Mouse (Mus musculus): Measurements from ENCODE around the gene Arl15. TPM values are rescaled to one million over a fixed set of nuclear protein-coding genes. Genes with fewer than 3 reads are reported as not detected.
"Not testable (repeated sequence)": the region's sequence is repeated elsewhere in the genome, so short reads cannot be mapped to it uniquely, and the experiment has no call there.

The Arl15 gene
- polyA plus RNA-seq, 1 experiment from 2014 or later: 19.0 TPM

DNA sequence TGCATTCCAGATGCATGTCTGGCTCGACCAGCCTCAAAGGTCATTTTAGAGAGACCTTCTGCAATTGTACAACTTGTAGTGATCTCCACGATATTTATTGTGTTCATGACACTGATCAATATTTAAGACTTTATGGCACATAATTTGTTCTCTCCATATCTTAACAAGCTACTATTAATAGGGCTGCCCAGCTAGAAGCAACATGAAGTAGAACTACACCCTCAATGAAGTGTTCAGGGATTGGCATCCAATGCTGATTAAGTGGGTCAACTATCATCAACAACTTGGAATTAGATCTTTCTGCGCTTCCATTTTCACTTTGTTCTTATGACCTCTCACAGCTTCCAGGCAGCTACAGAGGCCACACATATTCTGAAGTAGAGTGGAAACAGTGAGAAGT is 24.5 kb upstream of the Arl15 start:
- ATAC-seq (ENCODE audit: low FRiP score) (no peak), DNase-seq (ENCODE audit: low spot score) (no peak)
- 89% methylated on average over 3 of the region's 3 CpGs for WGBS
- Histone ChIP-seq H3K27me3 (ENCODE audit: control insufficient read depth, insufficient read depth, low read length) (no peaks in the 10 kb centered on the region), H3K4me1 (replicated peaks; ENCODE audit: control insufficient read depth, insufficient read depth, low read length) (no peaks in the 10 kb centered on the region), H3K4me2 (replicated peaks; ENCODE audit: low read depth, low read length) (no peak overlapping the region), H3K9me3 (ENCODE audit: control insufficient read depth, low read length) (no peaks in the 10 kb centered on the region), H3K36me3 (ENCODE audit: control insufficient read depth, insufficient read depth, low read length) (no peaks in the 10 kb centered on the region), H3K27ac (ENCODE audit: low read depth, low read length) (no peak overlapping the region), H3K4me3 (ENCODE audit: low read depth, low read length) (no peak overlapping the region), H3K9ac (ENCODE audit: low read depth, low read length) (no peak overlapping the region)

DNA sequence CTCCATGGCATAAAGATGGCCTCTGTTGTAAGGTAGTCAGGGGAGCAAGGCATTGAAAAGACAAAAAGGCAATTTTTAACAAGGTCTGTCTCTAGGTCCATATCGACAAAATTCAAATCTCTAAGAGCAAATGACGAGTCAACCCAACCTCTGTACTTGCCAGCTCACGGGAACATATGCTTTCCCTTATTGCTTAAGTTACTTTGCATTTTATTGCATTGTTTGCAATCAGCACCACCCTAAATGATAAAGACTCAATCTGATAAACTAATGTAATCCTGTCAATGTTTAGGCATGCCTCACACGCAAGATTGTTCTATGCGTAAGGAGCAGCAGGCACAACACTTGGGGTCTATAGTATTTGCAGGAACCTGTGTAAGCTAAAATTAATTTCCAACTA is 24.0 kb upstream of the Arl15 start:
- no peaks in the 10 kb centered on the region for H3K36me3 ChIP-seq (ENCODE audit: control insufficient read depth, insufficient read depth, low read length)
- H3K9ac ChIP-seq (ENCODE audit: low read depth, low read length): no peak overlapping the region
- DNase-seq (ENCODE audit: low spot score) (no peak), ATAC-seq (ENCODE audit: low FRiP score) (no peak)
- H3K4me3 ChIP-seq (ENCODE audit: low read depth, low read length): no peak overlapping the region
- no peaks in the 10 kb centered on the region for H3K27me3 ChIP-seq (ENCODE audit: control insufficient read depth, insufficient read depth, low read length)
- H3K9me3 ChIP-seq (ENCODE audit: control insufficient read depth, low read length): no peaks in the 10 kb centered on the region
- no peaks in the 10 kb centered on the region for H3K4me1 ChIP-seq (replicated peaks; ENCODE audit: control insufficient read depth, insufficient read depth, low read length)
- 96% methylated on average over 5 of the region's 5 CpGs for WGBS
- H3K4me2 ChIP-seq (replicated peaks; ENCODE audit: low read depth, low read length): no peak overlapping the region
- H3K27ac ChIP-seq (ENCODE audit: low read depth, low read length): no peak overlapping the region

DNA sequence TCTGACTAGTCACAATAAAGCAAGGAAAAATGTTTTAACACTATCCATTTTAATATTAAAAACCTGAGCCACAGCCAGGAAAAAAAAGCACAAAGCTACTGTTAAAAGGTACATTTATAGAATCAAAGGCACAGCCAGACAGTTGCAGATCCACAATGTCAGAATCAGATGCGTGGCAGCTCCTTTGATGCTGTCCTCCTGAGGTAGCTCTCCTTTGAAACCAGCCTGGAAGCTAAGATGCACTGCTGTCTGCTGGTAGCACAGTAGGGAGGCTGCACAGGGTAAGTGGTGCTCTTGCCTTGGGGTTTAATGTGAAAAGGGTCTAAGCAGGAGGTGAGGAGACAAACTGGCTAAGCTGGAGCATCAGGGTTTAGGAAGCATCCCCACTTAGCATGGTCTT is 23.0 kb upstream of the Arl15 start:
- no peak overlapping the region for H3K4me3 ChIP-seq (ENCODE audit: low read depth, low read length)
- ATAC-seq (ENCODE audit: low FRiP score): no peak
- no peaks in the 10 kb centered on the region for H3K36me3 ChIP-seq (ENCODE audit: control insufficient read depth, insufficient read depth, low read length)
- H3K4me2 ChIP-seq (replicated peaks; ENCODE audit: low read depth, low read length): no peak overlapping the region
- H3K27ac ChIP-seq (ENCODE audit: low read depth, low read length): no peak overlapping the region
- H3K4me1 ChIP-seq (replicated peaks; ENCODE audit: control insufficient read depth, insufficient read depth, low read length): no peaks in the 10 kb centered on the region
- H3K9me3 ChIP-seq (ENCODE audit: control insufficient read depth, low read length): no peaks in the 10 kb centered on the region
- WGBS: 25% methylated on average over 1 of the region's 1 CpGs
- no peak for DNase-seq (ENCODE audit: low spot score)
- H3K9ac ChIP-seq (ENCODE audit: low read depth, low read length): no peak overlapping the region
- H3K27me3 ChIP-seq (ENCODE audit: control insufficient read depth, insufficient read depth, low read length): no peaks in the 10 kb centered on the region

- no peak for DNase-seq (ENCODE audit: low spot score)
- no peak for ATAC-seq (ENCODE audit: low FRiP score)
Observed at GRCm38 (mm10) chr13:113774799-113775198, 19.5 kb upstream of the Arl15 start.

DNA sequence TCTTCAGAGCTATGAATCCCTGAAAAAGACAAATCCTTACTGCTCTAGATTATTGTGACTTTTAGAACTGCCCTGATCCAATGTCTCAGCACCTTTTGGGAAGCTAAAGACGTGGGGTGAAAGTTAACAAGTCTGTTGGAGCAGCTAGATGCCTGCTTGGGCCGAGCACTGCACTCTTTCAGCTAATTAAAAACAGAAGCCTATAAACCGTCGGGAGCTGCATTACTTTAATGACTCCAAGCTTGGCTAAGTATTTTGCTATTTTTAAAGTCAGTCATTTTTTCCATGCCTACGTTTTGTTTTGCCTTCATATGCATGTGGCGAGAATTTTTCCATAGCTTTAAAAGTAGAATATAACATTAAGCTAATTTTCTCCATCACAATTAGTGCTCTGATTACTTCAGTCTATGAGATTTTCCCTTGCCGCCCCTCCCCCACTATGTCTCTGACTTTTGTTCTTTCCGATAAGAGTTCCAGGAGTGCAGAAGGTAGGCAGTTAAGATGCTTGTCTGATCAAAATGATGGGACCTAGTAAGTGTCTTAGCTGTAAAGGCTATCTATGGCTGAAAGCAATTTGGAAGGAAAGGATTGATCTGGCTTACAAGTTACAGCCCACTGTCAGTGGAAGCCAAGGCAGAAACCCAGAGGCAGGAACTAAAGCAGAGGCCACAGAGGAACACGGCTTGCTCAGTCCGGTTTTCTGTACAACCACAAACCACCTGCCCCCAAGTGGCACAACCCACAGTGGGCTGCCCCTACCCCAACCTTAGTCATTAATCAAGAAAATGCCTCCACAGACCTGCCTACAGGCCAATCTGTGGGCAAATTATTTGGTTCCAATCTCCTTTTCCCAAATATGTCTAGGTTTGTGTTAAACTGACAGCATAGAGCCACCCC is 18.8 kb upstream of the Arl15 start:
- ATAC-seq (ENCODE audit: low FRiP score) (no peak), DNase-seq (ENCODE audit: low spot score) (no peak)
- H3K36me3 ChIP-seq (ENCODE audit: control insufficient read depth, insufficient read depth, low read length): no peaks in the 10 kb centered on the region
- H3K4me3 ChIP-seq (ENCODE audit: low read depth, low read length): no peak overlapping the region
- H3K27me3 ChIP-seq (ENCODE audit: control insufficient read depth, insufficient read depth, low read length): no peaks in the 10 kb centered on the region
- H3K27ac ChIP-seq (ENCODE audit: low read depth, low read length): no peak overlapping the region
- no peak overlapping the region for H3K9ac ChIP-seq (ENCODE audit: low read depth, low read length)
- no peak overlapping the region for H3K4me2 ChIP-seq (replicated peaks; ENCODE audit: low read depth, low read length)
- no peaks in the 10 kb centered on the region for H3K4me1 ChIP-seq (replicated peaks; ENCODE audit: control insufficient read depth, insufficient read depth, low read length)
- no peaks in the 10 kb centered on the region for H3K9me3 ChIP-seq (ENCODE audit: control insufficient read depth, low read length)
- WGBS: 74% methylated on average over 10 of the region's 10 CpGs

More at GRCm38 (mm10) chr13:113774799-113775198, 19.5 kb upstream of the Arl15 start:
- Histone ChIP-seq H3K4me2 (replicated peaks; ENCODE audit: low read depth, low read length) (no peak overlapping the region), H3K4me1 (replicated peaks; ENCODE audit: control insufficient read depth, insufficient read depth, low read length) (no peaks in the 10 kb centered on the region), H3K36me3 (ENCODE audit: control insufficient read depth, insufficient read depth, low read length) (no peaks in the 10 kb centered on the region), H3K4me3 (ENCODE audit: low read depth, low read length) (no peak overlapping the region), H3K9me3 (ENCODE audit: control insufficient read depth, low read length) (no peaks in the 10 kb centered on the region), H3K9ac (ENCODE audit: low read depth, low read length) (no peak overlapping the region), H3K27me3 (ENCODE audit: control insufficient read depth, insufficient read depth, low read length) (no peaks in the 10 kb centered on the region), H3K27ac (ENCODE audit: low read depth, low read length) (no peak overlapping the region)
- WGBS: 91% methylated on average over 8 of the region's 8 CpGs

DNA sequence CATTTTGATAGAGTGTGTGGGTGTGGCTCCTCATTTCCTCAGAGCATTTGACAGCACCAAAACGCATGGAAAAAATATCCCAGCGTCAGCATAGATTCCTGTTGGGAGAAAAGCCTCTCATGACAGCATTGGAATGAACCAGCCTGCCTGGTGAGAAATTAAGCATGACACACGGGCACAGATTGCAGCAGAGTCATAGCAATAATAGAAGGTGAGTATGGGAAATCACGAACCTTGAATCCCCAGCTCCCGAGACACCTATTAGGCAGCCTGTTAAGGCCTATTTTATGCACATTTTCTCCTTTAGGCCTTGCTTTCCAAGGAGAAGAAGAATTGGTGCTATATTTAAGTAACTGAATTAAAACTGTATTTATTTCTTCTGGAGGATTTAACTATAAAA is 8.5 kb upstream of the Arl15 start:
- Histone ChIP-seq H3K4me1 (replicated peaks; ENCODE audit: control insufficient read depth, insufficient read depth, low read length) (no peaks in the 10 kb centered on the region), H3K9me3 (ENCODE audit: control insufficient read depth, low read length) (no peaks in the 10 kb centered on the region), H3K27me3 (ENCODE audit: control insufficient read depth, insufficient read depth, low read length) (no peaks in the 10 kb centered on the region), H3K36me3 (ENCODE audit: control insufficient read depth, insufficient read depth, low read length) (no peaks in the 10 kb centered on the region), H3K4me2 (replicated peaks; ENCODE audit: low read depth, low read length) (no peak overlapping the region), H3K27ac (ENCODE audit: low read depth, low read length) (no peak overlapping the region), H3K9ac (ENCODE audit: low read depth, low read length) (no peak overlapping the region), H3K4me3 (ENCODE audit: low read depth, low read length) (no peak overlapping the region)
- no peak for DNase-seq (ENCODE audit: low spot score)
- ATAC-seq (ENCODE audit: low FRiP score): no peak
- WGBS: 79% methylated on average over 5 of the region's 5 CpGs

DNA sequence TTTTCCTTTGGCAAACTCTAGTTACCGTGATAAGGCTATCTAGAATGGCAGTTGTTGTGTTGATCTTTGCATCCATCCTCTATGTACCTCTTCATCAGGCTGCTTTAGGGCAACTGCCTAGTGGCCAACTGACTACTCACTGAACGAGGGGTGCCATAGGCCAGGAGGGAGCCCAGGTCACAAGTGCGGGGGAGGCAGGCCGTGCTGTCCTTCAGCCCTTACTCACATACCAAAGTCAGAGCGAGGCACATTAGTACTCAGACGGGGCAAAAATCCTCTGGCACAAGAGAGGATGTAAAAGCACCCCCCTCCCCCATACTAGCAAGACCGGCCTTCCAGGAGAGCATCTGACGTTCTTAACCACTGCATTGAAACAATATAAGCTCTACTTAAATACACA is 7.2 kb upstream of the Arl15 start:
- Histone ChIP-seq H3K4me3 (ENCODE audit: low read depth, low read length) (no peak overlapping the region), H3K27ac (ENCODE audit: low read depth, low read length) (no peak overlapping the region), H3K4me2 (replicated peaks; ENCODE audit: low read depth, low read length) (no peak overlapping the region), H3K9ac (ENCODE audit: low read depth, low read length) (no peak overlapping the region), H3K36me3 (ENCODE audit: control insufficient read depth, insufficient read depth, low read length) (no peaks in the 10 kb centered on the region), H3K27me3 (ENCODE audit: control insufficient read depth, insufficient read depth, low read length) (no peaks in the 10 kb centered on the region), H3K4me1 (replicated peaks; ENCODE audit: control insufficient read depth, insufficient read depth, low read length) (no peaks in the 10 kb centered on the region), H3K9me3 (ENCODE audit: control insufficient read depth, low read length) (no peaks in the 10 kb centered on the region)
- ATAC-seq (ENCODE audit: low FRiP score): no peak
- 82% methylated on average over 8 of the region's 8 CpGs for WGBS
- no peak for DNase-seq (ENCODE audit: low spot score)

DNA sequence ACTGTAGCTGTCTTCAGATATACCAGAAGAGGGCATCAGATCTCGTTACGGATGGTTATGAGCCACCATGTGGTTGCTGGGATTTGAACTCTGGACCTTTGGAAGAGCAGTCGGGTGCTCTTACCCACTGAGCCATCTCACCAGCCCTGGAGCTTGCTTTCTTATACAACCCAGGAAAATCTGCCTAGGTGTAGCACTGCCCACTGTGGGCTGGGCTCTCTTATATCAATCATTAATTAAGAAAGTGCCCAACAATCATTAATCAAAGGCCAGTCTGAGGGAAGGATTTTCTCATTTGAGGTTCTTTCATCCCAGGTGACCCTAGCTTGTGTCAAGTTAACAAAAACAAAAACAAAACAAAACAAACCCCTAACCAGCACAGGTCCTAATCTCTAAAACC is 4.3 kb upstream of the Arl15 start:
- DNase-seq (ENCODE audit: low spot score); H3K27me3 ChIP-seq (ENCODE audit: control insufficient read depth, insufficient read depth, low read length); H3K4me1 ChIP-seq (replicated peaks; ENCODE audit: control insufficient read depth, insufficient read depth, low read length); H3K9ac ChIP-seq (ENCODE audit: low read depth, low read length); H3K4me2 ChIP-seq (replicated peaks; ENCODE audit: low read depth, low read length); H3K36me3 ChIP-seq (ENCODE audit: control insufficient read depth, insufficient read depth, low read length); H3K4me3 ChIP-seq (ENCODE audit: low read depth, low read length); H3K27ac ChIP-seq (ENCODE audit: low read depth, low read length); H3K9me3 ChIP-seq (ENCODE audit: control insufficient read depth, low read length); ATAC-seq (ENCODE audit: low FRiP score): not testable (repeated sequence)
- WGBS: 90% methylated on average over 1 of the region's 3 CpGs

GRCm38 (mm10) chr13:113793637-113794036 is 668 bp upstream of the Arl15 start:
- no peaks in the 10 kb centered on the region for H3K4me1 ChIP-seq (replicated peaks; ENCODE audit: control insufficient read depth, insufficient read depth, low read length)
- peak overlapping the region; percentile 68 for H3K4me2 ChIP-seq (replicated peaks; ENCODE audit: low read depth, low read length)
- no peaks in the 10 kb centered on the region for H3K9me3 ChIP-seq (ENCODE audit: control insufficient read depth, low read length)
- H3K36me3 ChIP-seq (ENCODE audit: control insufficient read depth, insufficient read depth, low read length): no peaks in the 10 kb centered on the region
- WGBS: 81% methylated on average over 9 of the region's 9 CpGs
- no peaks in the 10 kb centered on the region for H3K27me3 ChIP-seq (ENCODE audit: control insufficient read depth, insufficient read depth, low read length)
- peak overlapping the region; percentile 86 for H3K27ac ChIP-seq (ENCODE audit: low read depth, low read length)
- no peak for ATAC-seq (ENCODE audit: low FRiP score)
- peak overlapping the region; percentile 79 for H3K9ac ChIP-seq (ENCODE audit: low read depth, low read length)
- no peak for DNase-seq (ENCODE audit: low spot score)
- H3K4me3 ChIP-seq (ENCODE audit: low read depth, low read length): peak overlapping the region; percentile 62

Data from hindbrain, embryonic 11.5 days (tissue).